Mouse (Mus musculus): ENCODE measurements around the gene Ehd2. TPM values are rescaled to one million over a fixed set of nuclear protein-coding genes. Genes with fewer than 3 reads are reported as not detected.

Ehd2 gene
- total RNA-seq, 2 experiments from 2014 or later = 91.3 to 101 TPM

DNA sequence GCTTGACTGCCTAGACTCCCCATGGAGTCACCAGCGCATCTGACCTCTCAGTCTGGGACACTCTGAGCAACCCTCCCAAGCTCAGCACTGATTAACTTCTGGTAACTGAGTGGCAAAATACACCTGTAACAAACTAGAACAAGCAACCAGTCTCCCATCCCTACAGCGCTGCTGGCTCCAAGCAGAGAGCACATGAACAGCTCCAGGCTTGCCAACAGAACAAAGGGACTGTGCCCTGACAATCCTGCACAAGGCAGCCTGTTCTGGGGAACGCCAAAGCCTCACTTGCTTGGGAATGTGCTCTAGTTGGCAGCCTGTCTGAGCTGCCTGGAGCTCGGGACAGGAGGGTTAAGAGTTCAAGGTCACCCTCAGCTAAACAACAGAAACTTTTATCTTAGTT is 14.2 kb upstream of the Ehd2 start:
- DNase-seq = no peak
- intact Hi-C loops (cut with DNase I; ENCODE audit: low total_unique reads) = no loop called here

DNA sequence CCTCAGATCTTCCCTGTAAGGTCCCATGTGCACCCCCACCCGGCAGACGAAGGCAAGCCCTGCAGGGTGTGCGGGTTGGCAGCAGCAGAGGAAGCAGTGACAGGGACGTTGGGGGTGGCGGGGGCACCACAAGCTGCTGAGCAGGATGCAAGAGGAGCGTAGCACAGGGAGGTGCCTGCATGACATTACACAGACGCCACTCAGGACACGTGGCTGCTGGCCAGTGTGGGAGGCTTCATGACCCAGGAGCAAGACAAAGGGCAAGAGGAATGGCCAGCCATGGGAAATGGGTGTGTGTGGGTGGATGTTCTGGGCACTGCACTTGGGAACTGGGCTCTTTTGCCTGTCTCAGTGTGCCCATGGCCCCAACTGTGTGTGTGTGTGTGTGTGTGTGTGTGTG is 12.9 kb upstream of the Ehd2 start:
- intact Hi-C loops (cut with DNase I; ENCODE audit: low total_unique reads) = no loop called here
- no peak for DNase-seq

DNA sequence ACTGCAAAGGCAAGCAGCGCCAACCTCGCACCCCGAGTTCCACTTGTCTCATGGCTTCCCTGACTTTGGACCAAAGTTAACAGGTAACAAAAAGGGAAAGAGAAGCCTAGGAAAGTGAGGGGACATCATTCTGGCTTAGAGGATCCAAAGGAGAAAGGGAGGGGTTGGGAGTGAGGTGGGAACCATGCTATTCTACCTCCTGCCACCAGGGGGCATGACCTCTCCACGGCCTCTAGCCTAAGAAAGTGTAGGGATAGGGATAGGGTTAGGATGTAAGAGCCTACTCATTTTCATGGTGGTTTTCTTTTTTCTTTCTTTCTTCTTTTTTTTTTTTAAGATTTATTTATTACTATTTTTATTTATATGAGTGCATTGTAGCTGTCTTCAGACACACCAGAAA is 8.5 kb upstream of the Ehd2 start:
- peak; percentile 55 for DNase-seq
- intact Hi-C loops (cut with DNase I; ENCODE audit: low total_unique reads) = loop anchor here (5.0 kb wide), 2 partner anchors 44 to 76 kb away; no protein-coding TSS in a partner anchor

DNA sequence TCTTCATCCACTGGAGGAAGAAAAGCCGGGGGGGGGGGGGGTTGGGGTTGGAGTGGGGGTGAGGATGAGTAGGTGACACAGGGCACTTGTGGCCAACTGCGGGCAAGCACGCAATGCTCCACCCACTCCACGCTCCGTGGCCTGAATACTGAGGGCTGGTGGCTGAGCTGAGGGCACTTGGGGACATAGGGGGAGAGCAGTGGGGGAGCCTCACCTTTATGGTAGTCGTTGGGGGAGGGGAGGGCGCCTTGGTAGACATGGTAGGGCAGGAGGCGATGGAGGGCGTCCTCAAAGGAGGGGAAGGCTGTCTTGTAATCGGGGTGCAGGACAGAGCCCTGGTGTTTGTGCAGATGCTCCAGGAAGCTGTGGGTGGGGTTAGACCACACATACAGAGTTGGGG is 8.1 kb upstream of the Ehd2 start:
- intact Hi-C loops (cut with DNase I; ENCODE audit: low total_unique reads) = loop anchor here (5.0 kb wide), 2 partner anchors 43 to 77 kb away; no protein-coding TSS in a partner anchor
- DNase-seq = no peak

DNA sequence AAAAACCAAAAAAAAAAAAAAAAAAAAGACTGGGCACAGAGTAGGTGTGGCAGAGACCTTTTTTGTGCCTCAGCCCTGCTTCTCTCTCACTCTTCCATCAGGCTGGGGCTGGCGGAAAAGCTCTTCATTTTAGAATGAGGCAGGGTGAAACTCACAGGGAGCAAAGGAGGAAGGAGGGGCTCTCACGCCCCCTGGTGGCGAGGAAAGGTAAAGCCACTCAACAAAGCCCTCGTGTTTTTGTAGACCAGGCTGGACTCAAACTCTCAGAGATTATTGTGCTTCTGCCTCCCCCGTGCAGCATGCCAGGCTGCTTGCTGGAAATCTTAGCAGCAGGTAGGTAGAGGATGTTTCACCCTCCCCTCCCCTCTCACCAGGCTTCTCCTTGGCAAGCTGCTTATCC is 7.3 kb upstream of the Ehd2 start:
- peak; percentile 60 for DNase-seq
- intact Hi-C loops (cut with DNase I; ENCODE audit: low total_unique reads) = loop anchor here (5.0 kb wide), 2 partner anchors 42 to 78 kb away; no protein-coding TSS in a partner anchor

DNA sequence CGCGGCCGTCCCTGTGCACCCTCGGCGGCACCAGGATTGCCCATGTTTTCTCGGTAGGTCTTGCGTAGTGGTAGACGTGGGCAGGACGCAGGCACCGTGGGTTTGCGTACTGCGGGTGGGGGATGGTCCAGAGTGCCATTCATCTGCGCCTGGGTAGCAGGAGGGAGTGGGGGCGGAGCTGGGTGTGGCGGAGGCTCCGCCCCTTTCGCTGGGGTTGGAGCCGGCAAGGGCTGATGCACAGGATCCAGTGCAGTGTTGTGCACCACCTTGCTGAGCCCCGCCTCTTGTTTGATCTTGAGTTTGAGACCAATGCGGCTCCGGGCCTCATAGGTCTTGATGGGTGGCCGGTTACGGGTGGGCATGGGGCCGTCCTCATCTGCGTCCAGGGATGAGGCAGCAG is 4.9 kb upstream of the Ehd2 start:
- no peak for DNase-seq
- intact Hi-C loops (cut with DNase I; ENCODE audit: low total_unique reads) = no loop called here

DNA sequence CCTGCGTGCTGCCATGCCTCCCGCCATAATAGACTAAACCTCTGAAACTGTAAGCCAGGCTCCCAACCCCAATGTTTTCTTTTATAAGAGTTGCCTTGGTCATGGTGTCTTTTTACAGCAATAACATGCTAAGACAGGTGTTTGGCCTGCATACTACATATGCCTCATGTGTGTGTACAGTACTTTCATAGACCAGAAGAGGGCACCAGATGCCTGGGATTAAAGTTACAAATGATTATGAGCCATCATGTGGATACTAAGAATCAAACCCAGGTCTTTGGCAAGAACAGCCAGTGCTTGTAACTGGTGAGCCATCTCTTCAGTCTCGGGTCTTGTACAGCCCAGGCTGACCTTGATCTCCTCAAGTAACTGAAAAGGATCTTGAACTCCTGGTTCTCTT is 2.3 kb upstream of the Ehd2 start:
- intact Hi-C loops (cut with DNase I; ENCODE audit: low total_unique reads) = no loop called here
- no peak for DNase-seq

DNA sequence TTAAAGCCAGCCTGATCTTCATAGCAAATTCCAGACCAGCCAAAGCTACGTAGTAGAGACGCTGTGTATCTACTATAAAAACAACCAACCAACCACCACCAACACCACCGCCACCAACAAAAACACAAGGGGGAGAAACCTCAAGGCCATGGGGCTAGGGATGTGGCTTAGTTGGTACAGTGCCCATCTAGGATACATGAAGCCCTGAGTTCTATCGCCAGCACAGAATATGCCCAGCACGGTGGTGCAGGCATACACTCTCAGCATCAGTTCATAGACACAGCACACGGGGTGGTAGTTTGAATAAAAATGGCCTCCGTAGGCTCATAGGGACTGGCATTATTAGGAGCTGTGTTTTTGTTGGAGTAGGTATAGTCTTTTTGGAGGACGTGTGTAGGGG is 955 bp upstream of the Ehd2 start:
- DNase-seq = no peak
- intact Hi-C loops (cut with DNase I; ENCODE audit: low total_unique reads) = no loop called here

DNA sequence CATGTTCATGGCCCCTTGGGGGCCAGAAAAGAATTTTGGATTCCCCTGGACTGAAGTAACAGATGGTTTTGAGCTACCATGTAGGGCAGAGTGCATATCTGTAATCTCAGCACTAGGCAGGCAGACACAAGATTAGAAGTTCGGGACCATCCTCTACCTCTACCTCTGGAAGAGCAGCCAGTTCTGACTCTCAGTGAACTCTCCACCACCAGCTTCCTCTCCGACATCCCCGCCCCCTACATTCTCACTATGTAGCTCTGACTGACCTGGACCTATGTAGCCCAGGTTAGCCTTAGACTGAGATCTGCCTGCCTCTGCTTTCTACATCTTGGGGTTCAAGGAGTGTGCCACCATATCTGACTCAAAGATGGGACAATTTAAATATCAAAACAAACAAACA is 878 bp downstream of the Ehd2 start:
- intact Hi-C loops (cut with DNase I; ENCODE audit: low total_unique reads) = loop anchor here (2.0 kb wide), 1 partner anchor 18 kb away; no protein-coding TSS in a partner anchor
- DNase-seq = no peak

DNA sequence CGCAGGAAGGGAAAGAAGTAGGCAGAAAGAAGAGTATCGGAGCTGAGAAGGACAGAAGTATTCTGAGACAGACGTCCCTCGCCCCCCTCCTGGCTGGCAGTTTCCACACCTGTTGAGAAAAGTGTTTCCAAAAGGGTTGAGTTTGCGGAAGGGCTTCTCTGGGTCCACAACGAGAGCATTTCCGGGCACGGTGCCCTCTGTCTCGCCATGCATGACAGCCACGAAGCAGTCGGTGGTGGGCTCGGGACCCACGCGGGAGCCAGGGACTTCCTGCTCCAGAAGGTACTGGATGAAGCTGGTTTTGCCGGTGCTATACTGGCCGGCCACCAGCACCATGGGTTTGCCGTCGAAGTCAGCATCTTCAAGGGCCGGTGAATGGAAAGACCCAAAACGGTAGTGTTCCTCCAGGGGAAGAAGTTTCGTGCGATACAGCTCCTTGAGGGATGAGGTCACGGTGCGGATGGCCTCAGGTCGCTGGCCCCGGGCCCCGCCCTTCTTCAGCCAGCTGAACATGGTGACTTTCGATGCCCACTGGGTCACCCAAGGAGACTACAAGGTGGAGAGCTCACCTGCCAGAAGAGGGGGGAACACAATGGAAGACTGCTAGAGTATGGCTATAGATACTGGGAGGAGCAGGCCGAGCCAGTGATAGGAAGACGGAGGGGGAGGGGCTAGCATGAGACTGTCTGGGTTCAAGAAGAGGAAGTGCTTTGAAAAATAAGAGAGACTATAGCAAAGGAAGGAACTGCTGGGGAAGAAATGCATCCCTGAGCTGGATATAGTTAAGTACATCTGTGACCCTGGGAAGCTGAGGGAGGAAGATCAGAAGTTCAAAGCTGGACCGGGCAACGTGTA is 3.3 kb downstream of the Ehd2 start:
- intact Hi-C loops (cut with DNase I; ENCODE audit: low total_unique reads) = no loop called here
- DNase-seq = peak; percentile 38

DNA sequence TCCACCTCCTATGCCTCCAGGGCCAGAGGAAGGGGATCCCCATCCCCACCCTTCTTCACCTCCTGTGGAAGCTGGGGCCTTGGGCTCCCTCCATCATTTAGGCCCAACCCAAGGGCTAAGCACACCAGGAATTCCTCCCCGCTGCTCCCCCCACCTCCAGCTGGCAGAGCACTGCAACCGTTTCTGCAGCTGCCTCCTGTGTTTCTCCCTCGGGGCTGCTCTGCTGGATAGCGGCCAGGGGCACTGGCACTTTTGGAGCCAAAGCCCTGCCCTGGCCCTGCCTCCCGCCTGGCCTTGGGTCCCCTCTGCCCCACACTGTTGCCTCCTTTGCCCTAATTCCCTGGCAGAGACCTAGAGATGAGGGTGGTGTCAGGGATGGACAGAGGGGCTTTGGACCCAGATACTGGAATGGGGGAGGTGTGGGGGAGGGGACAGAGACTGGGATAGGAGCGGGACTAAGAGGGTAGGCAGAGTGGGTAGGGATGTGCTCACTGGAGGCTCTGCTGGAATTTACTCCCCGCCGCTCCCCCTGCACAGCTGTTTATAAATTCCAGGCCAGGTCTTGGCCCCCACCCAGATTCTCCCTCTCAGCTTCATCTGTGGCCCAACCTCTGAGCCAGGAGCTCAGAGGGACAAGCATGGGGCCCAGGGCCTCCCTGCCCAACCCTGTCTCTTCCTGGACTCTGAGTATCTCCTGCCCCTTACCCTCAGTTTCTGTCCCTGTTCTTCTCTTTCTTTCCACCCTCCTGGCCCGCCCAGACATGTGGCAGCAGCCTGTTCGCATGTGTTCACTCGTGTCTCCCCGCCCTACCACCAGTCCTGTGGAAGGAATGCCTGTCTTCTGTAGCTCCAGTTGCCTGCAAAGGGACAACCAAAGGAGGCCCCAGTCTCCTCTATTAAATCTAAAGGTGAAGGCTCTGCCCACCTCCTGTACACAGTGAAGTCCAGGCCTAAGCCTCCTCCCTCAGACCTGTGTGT is 4.8 kb downstream of the Ehd2 start:
- intact Hi-C loops (cut with DNase I; ENCODE audit: low total_unique reads) = no loop called here

DNA sequence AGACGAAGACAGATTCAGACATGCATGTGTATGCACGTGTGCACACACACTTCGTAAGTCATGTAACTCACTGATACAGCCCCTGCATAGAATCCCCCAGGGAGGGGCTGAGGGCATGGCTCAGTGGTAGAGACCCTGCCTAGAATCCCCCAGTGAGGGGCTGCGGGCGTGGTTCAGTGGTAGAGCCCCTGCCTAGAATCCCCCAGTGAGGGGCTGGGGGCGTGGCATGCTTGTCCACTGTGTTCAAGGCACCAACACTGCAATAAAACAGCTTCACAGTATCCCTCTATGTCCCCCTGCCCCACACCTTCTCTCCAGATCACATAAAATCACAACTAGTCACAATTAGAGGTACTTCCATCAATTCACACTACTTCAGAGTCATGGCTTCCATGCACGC is 5.6 kb downstream of the Ehd2 start:
- intact Hi-C loops (cut with DNase I; ENCODE audit: low total_unique reads) = no loop called here

More for the DNA sequence above, 4.8 kb downstream of the Ehd2 start:
- DNase-seq = peak; percentile 94

DNA sequence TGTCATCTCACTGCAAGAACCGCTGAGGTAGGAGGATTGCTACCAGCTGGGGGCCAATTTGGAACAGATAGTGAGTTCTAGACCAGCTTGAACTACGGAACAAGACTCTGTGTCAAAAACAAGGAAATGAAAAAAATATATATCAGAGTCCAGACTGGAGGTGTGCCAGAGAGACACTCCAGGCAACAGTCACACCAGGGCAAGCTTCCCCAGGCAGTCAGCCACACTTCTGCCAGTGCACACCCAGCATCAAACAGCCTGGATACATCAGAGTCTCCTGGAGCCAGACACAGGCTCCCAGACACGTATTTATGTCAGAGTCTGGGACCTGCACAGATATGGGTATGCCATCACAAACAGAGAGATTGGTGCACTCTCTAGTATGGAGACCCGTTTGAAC is 6.1 kb downstream of the Ehd2 start:
- intact Hi-C loops (cut with DNase I; ENCODE audit: low total_unique reads) = no loop called here

More for the DNA sequence above, 5.6 kb downstream of the Ehd2 start:
- DNase-seq = no peak

DNA sequence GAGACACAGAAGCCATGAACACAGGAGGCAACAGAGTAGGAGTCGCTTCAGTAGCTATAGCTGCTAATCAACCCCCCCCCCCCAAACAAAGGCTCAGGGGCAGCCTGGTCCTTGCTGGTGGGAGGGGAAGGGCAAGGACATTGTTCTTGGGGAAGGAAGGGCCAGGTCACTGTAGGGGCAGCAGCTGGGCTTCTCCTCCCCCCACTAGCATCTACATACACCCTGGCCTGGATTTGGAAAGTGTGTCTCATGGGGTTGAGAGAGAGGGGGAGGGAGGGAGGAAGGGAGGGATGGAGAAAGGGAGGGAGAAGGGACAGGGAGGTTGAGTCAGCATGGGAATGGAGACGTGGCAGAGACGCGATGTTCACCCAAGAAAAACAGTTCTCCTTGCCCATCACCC is 6.7 kb downstream of the Ehd2 start:
- intact Hi-C loops (cut with DNase I; ENCODE audit: low total_unique reads) = no loop called here
- DNase-seq = no peak

More for the DNA sequence above, 6.1 kb downstream of the Ehd2 start:
- no peak for DNase-seq

DNA sequence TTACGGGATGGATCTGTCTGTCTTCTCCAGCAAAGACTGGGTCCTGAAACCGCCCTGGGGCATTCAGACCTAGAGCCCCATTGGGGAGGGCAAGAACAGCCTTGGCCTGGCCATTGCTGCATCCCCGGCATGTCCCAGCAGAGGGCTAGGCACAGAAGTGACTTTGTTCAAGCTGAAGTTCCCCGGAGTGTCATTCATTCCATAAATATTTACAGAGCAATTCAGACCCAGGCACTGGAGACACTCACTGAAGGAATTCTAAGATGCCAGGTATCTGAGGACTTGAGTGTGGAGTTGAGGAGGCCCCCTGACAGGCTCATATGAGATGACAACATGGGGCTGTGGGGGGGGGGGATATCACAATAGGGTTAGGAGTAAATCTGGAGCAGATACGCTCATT is 11.2 kb downstream of the Ehd2 start:
- intact Hi-C loops (cut with DNase I; ENCODE audit: low total_unique reads) = no loop called here
- no peak for DNase-seq

DNA sequence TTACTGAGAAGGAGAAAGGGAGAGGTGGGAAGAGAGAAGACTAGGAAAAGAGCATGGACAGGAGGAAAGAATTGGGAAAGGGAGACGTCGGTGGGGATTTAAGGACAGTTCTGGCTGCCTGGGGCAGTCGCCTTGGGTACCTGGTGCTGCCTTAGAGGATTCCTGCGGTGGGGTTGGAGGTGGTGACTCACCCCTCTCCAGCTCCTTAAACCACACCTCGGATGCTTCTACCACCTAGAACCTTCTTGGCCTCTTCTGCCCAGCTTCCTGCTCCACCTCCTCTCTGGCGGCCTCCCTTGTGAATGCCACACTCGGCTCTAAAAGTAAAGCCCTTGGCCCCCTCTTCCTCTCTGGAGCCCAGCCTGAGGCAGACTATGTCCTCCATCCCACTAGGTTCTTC is 11.9 kb downstream of the Ehd2 start:
- intact Hi-C loops (cut with DNase I; ENCODE audit: low total_unique reads) = no loop called here
- no peak for DNase-seq

DNA sequence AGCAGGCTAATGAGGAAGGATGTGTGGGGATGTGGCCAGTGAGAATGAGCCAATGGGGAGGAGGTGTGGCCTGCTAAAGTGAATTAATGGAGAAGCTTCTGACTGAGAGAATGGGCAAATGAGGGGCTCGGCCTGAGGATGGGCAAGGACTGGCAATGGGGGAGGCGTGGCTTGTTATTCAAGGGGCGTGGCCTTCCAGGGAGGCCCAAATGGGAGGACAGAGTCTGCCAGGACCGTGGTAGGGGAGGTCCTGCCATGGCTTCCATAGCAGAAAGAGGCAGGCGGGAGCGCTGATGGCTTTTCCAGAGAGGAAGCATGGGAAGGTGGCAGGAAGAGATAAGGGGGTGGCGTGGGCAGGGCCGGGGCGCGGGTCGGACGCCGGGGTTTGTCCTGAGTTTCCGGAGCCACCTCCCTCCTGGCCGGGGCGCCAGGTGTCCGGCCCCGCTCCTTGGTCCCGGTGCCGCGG is 12.4 kb downstream of the Ehd2 start:
- intact Hi-C loops (cut with DNase I; ENCODE audit: low total_unique reads) = no loop called here

DNA sequence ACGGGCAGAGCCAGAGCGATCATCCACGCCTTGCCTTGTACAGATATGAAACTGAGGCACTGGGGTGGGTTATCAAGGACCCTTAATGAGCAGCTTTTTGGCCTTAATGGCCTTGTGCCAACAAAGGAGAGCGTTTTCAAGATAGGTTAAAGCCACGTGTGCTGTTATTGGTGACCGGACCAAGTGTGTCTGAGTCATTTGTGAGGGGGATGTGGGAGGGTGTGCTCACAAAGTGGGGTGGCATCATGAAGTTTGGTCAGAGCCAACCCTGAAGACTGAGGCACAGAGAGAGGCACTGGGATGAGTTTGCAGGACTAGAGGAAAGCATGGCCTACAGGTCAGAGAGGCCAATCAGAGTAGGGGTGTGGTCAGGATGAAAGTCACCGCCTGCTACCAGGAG is 12.9 kb downstream of the Ehd2 start:
- DNase-seq = no peak
- intact Hi-C loops (cut with DNase I; ENCODE audit: low total_unique reads) = no loop called here

More for the DNA sequence above, 12.4 kb downstream of the Ehd2 start:
- peak; percentile 67 for DNase-seq

DNA sequence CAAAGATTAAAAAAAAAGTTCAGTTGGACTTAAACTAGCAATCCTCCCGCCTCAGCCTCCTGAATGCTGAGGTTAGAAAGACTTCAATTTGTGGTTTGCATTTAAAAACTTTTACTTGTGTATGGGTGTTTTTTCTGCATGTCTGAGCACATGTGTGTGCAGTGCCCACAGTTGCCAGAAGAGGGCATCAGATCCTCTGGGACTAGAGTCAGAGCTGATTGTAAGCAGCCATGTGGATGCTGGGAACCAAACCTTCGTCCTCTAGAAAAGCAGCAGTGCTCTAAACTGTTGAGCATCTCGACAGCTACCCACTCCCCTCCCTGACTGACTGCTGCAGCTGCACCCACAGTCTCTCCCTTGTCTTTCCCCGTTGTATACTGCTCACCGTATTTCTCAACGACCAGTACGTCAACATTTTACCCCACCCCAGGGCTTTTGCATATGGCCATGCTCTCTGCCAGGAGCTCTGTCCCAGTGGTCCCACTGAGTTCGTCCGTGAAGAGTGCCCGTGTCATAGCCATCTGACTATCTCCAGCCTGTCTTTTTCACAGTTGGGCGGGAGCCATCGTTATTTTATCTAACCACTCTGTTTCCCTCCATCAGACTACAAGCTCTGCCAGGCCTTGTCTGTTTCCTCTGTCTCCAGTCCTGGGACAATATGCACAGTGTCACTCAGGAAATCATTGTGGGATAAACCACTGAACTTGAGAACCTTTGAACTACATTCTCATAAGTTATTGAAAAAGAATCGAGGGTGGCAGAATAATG is 13.9 kb downstream of the Ehd2 start:
- intact Hi-C loops (cut with DNase I; ENCODE audit: low total_unique reads) = no loop called here
- no peak for DNase-seq

All from gastrocnemius, postnatal 14 days (tissue).